Mouse (Mus musculus): ENCODE data around the gene Etv6. TPM values are rescaled to one million over a fixed set of nuclear protein-coding genes. Genes with fewer than 3 reads are reported as not detected.

Gene Etv6
- polyA plus RNA-seq, 1 experiment from 2014 or later, result 20.0 TPM

- H3K4me2 ChIP-seq (ENCODE audit: low read depth, severe bottlenecking), result no peak overlapping the region
- peaks cover 2% of the 10 kb centered on the region for H3K4me1 ChIP-seq (ENCODE audit: control insufficient read depth, insufficient read depth, low read length)
- ATAC-seq (ENCODE audit: insufficient number of reproducible peaks, low FRiP score, low TSS enrichment, low read depth) (no peak), DNase-seq (ENCODE audit: low spot score) (no peak)
- no peaks in the 10 kb centered on the region for H3K9me3 ChIP-seq (ENCODE audit: control insufficient read depth, low read length)
- 91% methylated on average over 6 of the region's 6 CpGs for WGBS
- no peak overlapping the region for H3K9ac ChIP-seq (ENCODE audit: low read length)
- H3K4me3 ChIP-seq (ENCODE audit: low read depth, low read length), result no peak overlapping the region
- H3K36me3 ChIP-seq (ENCODE audit: control insufficient read depth, insufficient read depth, low read length), result no peaks in the 10 kb centered on the region
- H3K27ac ChIP-seq (replicated peaks; ENCODE audit: low read depth, low read length), result no peak overlapping the region
- H3K27me3 ChIP-seq (ENCODE audit: control insufficient read depth, insufficient read depth, low read length), result no peaks in the 10 kb centered on the region
Measured at GRCm38 (mm10) chr6:134047974-134048373, 12.5 kb downstream of the Etv6 start.

GRCm38 (mm10) chr6:134048965-134049364 lies 13.5 kb downstream of the Etv6 start:
- Histone ChIP-seq H3K4me2 (ENCODE audit: low read depth, severe bottlenecking) (no peak overlapping the region), H3K9me3 (ENCODE audit: control insufficient read depth, low read length) (no peaks in the 10 kb centered on the region), H3K36me3 (ENCODE audit: control insufficient read depth, insufficient read depth, low read length) (no peaks in the 10 kb centered on the region), H3K4me3 (ENCODE audit: low read depth, low read length) (no peak overlapping the region), H3K4me1 (ENCODE audit: control insufficient read depth, insufficient read depth, low read length) (no peaks in the 10 kb centered on the region; the same call in 1 of the 2 replicates), H3K27me3 (ENCODE audit: control insufficient read depth, insufficient read depth, low read length) (no peaks in the 10 kb centered on the region), H3K9ac (ENCODE audit: low read length) (no peak overlapping the region), H3K27ac (replicated peaks; ENCODE audit: low read depth, low read length) (no peak overlapping the region)
- WGBS, result 65% methylated on average over 6 of the region's 6 CpGs
- ATAC-seq (ENCODE audit: insufficient number of reproducible peaks, low FRiP score, low TSS enrichment, low read depth) (no peak), DNase-seq (ENCODE audit: low spot score) (no peak)

GRCm38 (mm10) chr6:134050466-134050865 lies 15.0 kb downstream of the Etv6 start:
- Histone ChIP-seq H3K4me3 (ENCODE audit: low read depth, low read length) (no peak overlapping the region), H3K36me3 (ENCODE audit: control insufficient read depth, insufficient read depth, low read length) (no peaks in the 10 kb centered on the region), H3K9me3 (ENCODE audit: control insufficient read depth, low read length) (no peaks in the 10 kb centered on the region), H3K9ac (ENCODE audit: low read length) (no peak overlapping the region), H3K4me2 (ENCODE audit: low read depth, severe bottlenecking) (no peak overlapping the region), H3K27me3 (ENCODE audit: control insufficient read depth, insufficient read depth, low read length) (no peaks in the 10 kb centered on the region), H3K27ac (replicated peaks; ENCODE audit: low read depth, low read length) (no peak overlapping the region), H3K4me1 (ENCODE audit: control insufficient read depth, insufficient read depth, low read length) (no peaks in the 10 kb centered on the region; the same call in 1 of the 2 replicates)
- DNase-seq (ENCODE audit: low spot score), result no peak
- 90% methylated on average over 8 of the region's 8 CpGs for WGBS
- ATAC-seq (ENCODE audit: insufficient number of reproducible peaks, low FRiP score, low TSS enrichment, low read depth), result no peak

GRCm38 (mm10) chr6:134051950-134052349 lies 16.4 kb downstream of the Etv6 start:
- H3K4me1 ChIP-seq (ENCODE audit: control insufficient read depth, insufficient read depth, low read length), result no peaks in the 10 kb centered on the region
- no peak overlapping the region for H3K4me3 ChIP-seq (ENCODE audit: low read depth, low read length)
- ATAC-seq (ENCODE audit: insufficient number of reproducible peaks, low FRiP score, low TSS enrichment, low read depth) (no peak), DNase-seq (ENCODE audit: low spot score) (no peak)
- no peak overlapping the region for H3K4me2 ChIP-seq (ENCODE audit: low read depth, severe bottlenecking)
- H3K27ac ChIP-seq (replicated peaks; ENCODE audit: low read depth, low read length), result no peak overlapping the region
- no peaks in the 10 kb centered on the region for H3K9me3 ChIP-seq (ENCODE audit: control insufficient read depth, low read length)
- H3K36me3 ChIP-seq (ENCODE audit: control insufficient read depth, insufficient read depth, low read length), result no peaks in the 10 kb centered on the region
- 93% methylated on average over 7 of the region's 7 CpGs for WGBS
- no peak overlapping the region for H3K9ac ChIP-seq (ENCODE audit: low read length)
- no peaks in the 10 kb centered on the region for H3K27me3 ChIP-seq (ENCODE audit: control insufficient read depth, insufficient read depth, low read length)

GRCm38 (mm10) chr6:134053146-134053545 lies 17.6 kb downstream of the Etv6 start:
- Histone ChIP-seq H3K36me3 (ENCODE audit: control insufficient read depth, insufficient read depth, low read length) (no peaks in the 10 kb centered on the region), H3K4me1 (ENCODE audit: control insufficient read depth, insufficient read depth, low read length) (no peaks in the 10 kb centered on the region)
- WGBS, result 92% methylated on average over 10 of the region's 10 CpGs

GRCm38 (mm10) chr6:134053566-134053965 lies 18.1 kb downstream of the Etv6 start:
- Histone ChIP-seq H3K27me3 (ENCODE audit: control insufficient read depth, insufficient read depth, low read length) (no peaks in the 10 kb centered on the region), H3K4me2 (ENCODE audit: low read depth, severe bottlenecking) (no peak overlapping the region), H3K4me3 (ENCODE audit: low read depth, low read length) (no peak overlapping the region), H3K9ac (ENCODE audit: low read length) (no peak overlapping the region), H3K9me3 (ENCODE audit: control insufficient read depth, low read length) (no peaks in the 10 kb centered on the region), H3K4me1 (ENCODE audit: control insufficient read depth, insufficient read depth, low read length) (no peaks in the 10 kb centered on the region), H3K36me3 (ENCODE audit: control insufficient read depth, insufficient read depth, low read length) (no peaks in the 10 kb centered on the region), H3K27ac (replicated peaks; ENCODE audit: low read depth, low read length) (no peak overlapping the region)
- 87% methylated on average over 7 of the region's 7 CpGs for WGBS
- ATAC-seq (ENCODE audit: insufficient number of reproducible peaks, low FRiP score, low TSS enrichment, low read depth), result no peak
- no peak for DNase-seq (ENCODE audit: low spot score)

More at GRCm38 (mm10) chr6:134053146-134053545, 17.6 kb downstream of the Etv6 start:
- Histone ChIP-seq H3K27me3 (ENCODE audit: control insufficient read depth, insufficient read depth, low read length) (no peaks in the 10 kb centered on the region), H3K27ac (replicated peaks; ENCODE audit: low read depth, low read length) (no peak overlapping the region), H3K9ac (ENCODE audit: low read length) (no peak overlapping the region), H3K9me3 (ENCODE audit: control insufficient read depth, low read length) (no peaks in the 10 kb centered on the region), H3K4me3 (ENCODE audit: low read depth, low read length) (no peak overlapping the region), H3K4me2 (ENCODE audit: low read depth, severe bottlenecking) (no peak overlapping the region)
- DNase-seq (ENCODE audit: low spot score) (no peak), ATAC-seq (ENCODE audit: insufficient number of reproducible peaks, low FRiP score, low TSS enrichment, low read depth) (no peak)

GRCm38 (mm10) chr6:134055588-134055987 lies 20.1 kb downstream of the Etv6 start:
- WGBS, result 83% methylated on average over 7 of the region's 7 CpGs
- ATAC-seq (ENCODE audit: insufficient number of reproducible peaks, low FRiP score, low TSS enrichment, low read depth), result no peak

GRCm38 (mm10) chr6:134058451-134058850 lies 23.0 kb downstream of the Etv6 start:
- no peak for ATAC-seq (ENCODE audit: insufficient number of reproducible peaks, low FRiP score, low TSS enrichment, low read depth)
- no peaks in the 10 kb centered on the region for H3K4me1 ChIP-seq (ENCODE audit: control insufficient read depth, insufficient read depth, low read length)
- no peak overlapping the region for H3K4me3 ChIP-seq (ENCODE audit: low read depth, low read length)
- H3K4me2 ChIP-seq (ENCODE audit: low read depth, severe bottlenecking), result no peak overlapping the region
- H3K9ac ChIP-seq (ENCODE audit: low read length), result no peak overlapping the region
- H3K27me3 ChIP-seq (ENCODE audit: control insufficient read depth, insufficient read depth, low read length), result no peaks in the 10 kb centered on the region
- no peaks in the 10 kb centered on the region for H3K36me3 ChIP-seq (ENCODE audit: control insufficient read depth, insufficient read depth, low read length)
- H3K27ac ChIP-seq (replicated peaks; ENCODE audit: low read depth, low read length), result no peak overlapping the region
- H3K9me3 ChIP-seq (ENCODE audit: control insufficient read depth, low read length), result no peaks in the 10 kb centered on the region
- no peak for DNase-seq (ENCODE audit: low spot score)
- WGBS, result 72% methylated on average over 4 of the region's 4 CpGs

More at GRCm38 (mm10) chr6:134055588-134055987, 20.1 kb downstream of the Etv6 start:
- H3K4me3 ChIP-seq (ENCODE audit: low read depth, low read length), result no peak overlapping the region
- no peaks in the 10 kb centered on the region for H3K4me1 ChIP-seq (ENCODE audit: control insufficient read depth, insufficient read depth, low read length)
- no peaks in the 10 kb centered on the region for H3K27me3 ChIP-seq (ENCODE audit: control insufficient read depth, insufficient read depth, low read length)
- no peaks in the 10 kb centered on the region for H3K36me3 ChIP-seq (ENCODE audit: control insufficient read depth, insufficient read depth, low read length)
- no peak overlapping the region for H3K4me2 ChIP-seq (ENCODE audit: low read depth, severe bottlenecking)
- no peak for DNase-seq (ENCODE audit: low spot score)
- no peak overlapping the region for H3K27ac ChIP-seq (replicated peaks; ENCODE audit: low read depth, low read length)
- H3K9ac ChIP-seq (ENCODE audit: low read length), result no peak overlapping the region
- H3K9me3 ChIP-seq (ENCODE audit: control insufficient read depth, low read length), result no peaks in the 10 kb centered on the region

- no peaks in the 10 kb centered on the region for H3K9me3 ChIP-seq (ENCODE audit: control insufficient read depth, low read length)
- ATAC-seq (ENCODE audit: insufficient number of reproducible peaks, low FRiP score, low TSS enrichment, low read depth) (no peak), DNase-seq (ENCODE audit: low spot score) (no peak)
- H3K4me2 ChIP-seq (ENCODE audit: low read depth, severe bottlenecking), result no peak overlapping the region
- no peaks in the 10 kb centered on the region for H3K4me1 ChIP-seq (ENCODE audit: control insufficient read depth, insufficient read depth, low read length)
- H3K36me3 ChIP-seq (ENCODE audit: control insufficient read depth, insufficient read depth, low read length), result no peaks in the 10 kb centered on the region
- 78% methylated on average over 10 of the region's 10 CpGs for WGBS
- no peak overlapping the region for H3K4me3 ChIP-seq (ENCODE audit: low read depth, low read length)
- no peak overlapping the region for H3K27ac ChIP-seq (replicated peaks; ENCODE audit: low read depth, low read length)
- H3K27me3 ChIP-seq (ENCODE audit: control insufficient read depth, insufficient read depth, low read length), result no peaks in the 10 kb centered on the region
- H3K9ac ChIP-seq (ENCODE audit: low read length), result no peak overlapping the region
Measured at GRCm38 (mm10) chr6:134058886-134059551, 23.5 kb downstream of the Etv6 start.
